Mouse (Mus musculus) embryonic fibroblast, embryonic 13.5 days (primary cell): ENCODE measurements around the gene Slc16a5. TPM values are rescaled to one million over a fixed set of nuclear protein-coding genes. Genes with fewer than 3 reads are reported as not detected.
"Not testable (repeated sequence)": the region's sequence is repeated elsewhere in the genome, so short reads cannot be mapped to it uniquely, and the experiment has no call there.

ENCODE experiments used
- H3K27ac ChIP-seq: 2 replicates; pipeline ENCODE4 v1.5.1; 2012; ENCODE audit warnings: low read length, control low read depth, inconsistent platforms; ENCODE audit not compliant: insufficient read depth
- H3K4me1 ChIP-seq: 2 replicates; pipeline ENCODE4 v1.6.1; 2011; ENCODE audit warnings: low read length; ENCODE audit not compliant: control insufficient read depth, insufficient read depth
- H3K4me3 ChIP-seq: 2 replicates; pipeline ENCODE4 v1.5.1; 2011; ENCODE audit warnings: mild to moderate bottlenecking, control low read depth, low read length; ENCODE audit not compliant: insufficient read depth
- CTCF ChIP-seq: IDR thresholded peaks from 2 replicates; pipeline ENCODE4 v1.5.1; 2011; ENCODE audit warnings: mild to moderate bottlenecking, control low read depth, low read length, moderate library complexity, borderline replicate concordance; ENCODE audit not compliant: insufficient read depth
- POLR2A ChIP-seq: IDR thresholded peaks from 2 replicates; pipeline ENCODE4 v1.6.1; 2011; ENCODE audit warnings: low read depth, mild to moderate bottlenecking, control low read depth, low read length, moderate library complexity
- polyA plus RNA-seq: library from polyadenylated mRNA; stranded (reverse); fragments of >200 nt; gene quantifications from 2 replicates; pipeline ENCODE4 v1.2.4, GENCODE M21; 2011; ENCODE audit warnings: low read depth; ENCODE audit not compliant: missing spikeins, insufficient read length

Gene Slc16a5
- polyA plus RNA-seq, 1 experiment, result not detected

- no peak overlapping the region for H3K4me3 ChIP-seq
- H3K4me1 ChIP-seq, result peaks cover 2% of the 10 kb centered on the region; the same call in 1 of the 2 replicates
- H3K27ac ChIP-seq, result no peak overlapping the region
- no peak for TF ChIP-seq CTCF
- TF ChIP-seq POLR2A, result no peak
Measured at GRCm38 (mm10) chr11:115478296-115478938, 16.1 kb downstream of the Slc16a5 start.

DNA sequence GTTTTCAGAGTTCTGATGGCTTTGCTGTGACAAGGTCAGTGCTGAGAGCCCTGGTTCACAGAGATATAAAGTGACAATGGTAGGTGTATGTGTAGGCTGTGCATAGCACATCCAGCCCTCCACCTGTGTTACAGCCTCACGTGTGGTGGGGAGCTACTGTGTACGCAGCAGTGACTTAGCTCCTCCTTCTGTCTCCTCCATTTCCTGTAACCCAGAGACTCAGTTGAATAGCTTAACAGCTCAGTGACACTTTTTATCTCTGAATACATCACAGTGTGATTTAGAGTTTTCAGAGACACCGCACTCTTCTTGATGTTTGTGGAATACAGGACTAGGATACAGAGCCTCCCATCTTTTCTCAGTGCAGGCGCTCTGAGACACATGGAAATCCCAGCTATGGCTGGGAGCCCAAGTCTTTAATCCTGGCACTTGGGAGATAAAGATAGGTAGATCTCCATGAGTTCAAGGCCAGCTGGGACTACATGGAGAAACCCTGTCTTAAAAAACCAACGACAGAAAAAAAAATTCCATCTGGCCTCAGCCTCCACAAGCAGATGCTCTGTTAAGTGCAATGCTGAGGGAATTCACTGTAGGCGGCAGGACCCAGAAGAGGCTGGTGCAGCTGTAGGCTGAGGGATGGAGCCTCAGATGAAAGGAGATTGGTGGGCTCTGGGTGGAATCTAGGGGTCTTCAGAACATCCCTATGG is 19.4 kb downstream of the Slc16a5 start:
- Histone ChIP-seq H3K27ac (no peak overlapping the region), H3K4me1 (no peaks in the 10 kb centered on the region), H3K4me3 (no peak overlapping the region)
- TF ChIP-seq POLR2A, result no peak
- TF ChIP-seq CTCF, result no peak

GRCm38 (mm10) chr11:115483278-115483677 is 21.0 kb downstream of the Slc16a5 start:
- no peak overlapping the region for H3K4me3 ChIP-seq
- TF ChIP-seq POLR2A, result no peak
- TF ChIP-seq CTCF, result no peak

DNA sequence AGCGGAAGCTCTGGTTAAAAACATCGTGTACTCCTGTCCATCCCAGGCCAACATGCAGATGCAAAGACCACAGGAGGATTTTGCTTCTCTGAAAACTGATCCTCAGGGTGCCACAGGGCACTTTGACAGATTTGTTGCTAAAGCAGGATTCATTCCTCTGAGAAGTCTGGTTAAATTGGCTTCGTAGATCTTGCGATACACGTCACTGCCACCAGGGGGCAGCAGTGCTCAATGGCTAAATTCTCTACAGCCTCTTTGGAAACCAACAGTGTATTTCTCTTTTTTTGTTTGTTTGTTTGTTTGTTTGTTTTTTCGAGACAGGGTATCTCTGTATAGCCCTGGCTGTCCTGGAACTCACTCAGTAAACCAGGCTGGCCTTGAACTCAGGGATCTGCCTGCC is 21.5 kb downstream of the Slc16a5 start:
- TF ChIP-seq POLR2A (no peak), CTCF (peak; percentile 69; the same call in 1 of the 2 replicates)
- Histone ChIP-seq H3K4me3 (no peak overlapping the region), H3K27ac (no peak overlapping the region), H3K4me1 (no peaks in the 10 kb centered on the region)

More at GRCm38 (mm10) chr11:115483278-115483677, 21.0 kb downstream of the Slc16a5 start:
- H3K4me1 ChIP-seq, result no peaks in the 10 kb centered on the region
- H3K27ac ChIP-seq, result no peak overlapping the region

DNA sequence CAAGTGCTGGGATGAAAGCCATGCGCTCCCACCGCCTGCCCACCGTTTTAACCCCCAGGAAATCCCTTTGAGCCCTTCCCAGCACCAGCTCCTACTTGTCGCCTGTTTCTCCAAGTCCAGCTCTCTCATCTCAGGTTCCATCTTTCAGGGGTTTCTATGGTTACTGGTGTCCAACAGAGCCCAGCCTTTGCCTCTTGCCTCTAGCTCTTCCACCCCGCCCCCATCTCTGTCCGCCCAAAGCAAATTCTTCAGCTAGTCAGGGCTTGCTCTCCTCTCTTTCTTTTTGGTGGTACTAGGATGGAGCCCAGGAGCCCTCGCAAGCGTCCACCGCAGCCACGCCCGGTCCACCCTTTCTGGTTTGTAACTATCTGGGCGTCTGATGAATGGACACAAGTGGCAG is 22.9 kb downstream of the Slc16a5 start:
- Histone ChIP-seq H3K4me1 (no peaks in the 10 kb centered on the region), H3K27ac (no peak overlapping the region), H3K4me3 (no peak overlapping the region)
- TF ChIP-seq CTCF, result no peak
- TF ChIP-seq POLR2A, result no peak

DNA sequence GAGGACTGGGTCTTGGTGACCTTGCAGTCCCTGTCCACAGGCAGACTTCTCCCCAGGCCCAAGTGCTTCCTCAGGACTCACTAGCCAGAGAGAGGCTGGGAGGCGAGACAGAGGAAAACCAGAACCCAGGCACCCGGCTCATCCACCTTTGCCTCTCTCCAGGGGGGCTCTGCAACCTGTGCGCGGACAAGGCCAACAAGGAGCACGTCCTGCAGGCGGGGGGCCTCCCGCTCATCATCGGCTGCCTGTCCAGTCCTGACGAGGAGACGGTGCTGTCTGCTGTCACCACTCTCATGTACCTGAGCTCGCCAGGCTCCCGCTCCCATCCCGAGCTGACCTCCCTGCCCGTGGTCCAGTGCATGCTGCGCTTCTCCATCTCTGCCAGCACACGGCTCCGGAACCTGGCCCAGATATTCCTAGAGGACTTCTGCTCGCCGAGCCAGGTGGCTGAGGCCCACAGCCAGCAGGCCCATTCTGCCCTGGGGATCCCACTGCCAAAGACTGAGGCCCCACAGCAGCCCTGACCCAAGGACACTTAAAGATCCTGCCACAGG is 26.4 kb downstream of the Slc16a5 start:
- no peak overlapping the region for H3K4me3 ChIP-seq
- no peaks in the 10 kb centered on the region for H3K4me1 ChIP-seq
- no peak for TF ChIP-seq POLR2A
- TF ChIP-seq CTCF, result no peak
- no peak overlapping the region for H3K27ac ChIP-seq

DNA sequence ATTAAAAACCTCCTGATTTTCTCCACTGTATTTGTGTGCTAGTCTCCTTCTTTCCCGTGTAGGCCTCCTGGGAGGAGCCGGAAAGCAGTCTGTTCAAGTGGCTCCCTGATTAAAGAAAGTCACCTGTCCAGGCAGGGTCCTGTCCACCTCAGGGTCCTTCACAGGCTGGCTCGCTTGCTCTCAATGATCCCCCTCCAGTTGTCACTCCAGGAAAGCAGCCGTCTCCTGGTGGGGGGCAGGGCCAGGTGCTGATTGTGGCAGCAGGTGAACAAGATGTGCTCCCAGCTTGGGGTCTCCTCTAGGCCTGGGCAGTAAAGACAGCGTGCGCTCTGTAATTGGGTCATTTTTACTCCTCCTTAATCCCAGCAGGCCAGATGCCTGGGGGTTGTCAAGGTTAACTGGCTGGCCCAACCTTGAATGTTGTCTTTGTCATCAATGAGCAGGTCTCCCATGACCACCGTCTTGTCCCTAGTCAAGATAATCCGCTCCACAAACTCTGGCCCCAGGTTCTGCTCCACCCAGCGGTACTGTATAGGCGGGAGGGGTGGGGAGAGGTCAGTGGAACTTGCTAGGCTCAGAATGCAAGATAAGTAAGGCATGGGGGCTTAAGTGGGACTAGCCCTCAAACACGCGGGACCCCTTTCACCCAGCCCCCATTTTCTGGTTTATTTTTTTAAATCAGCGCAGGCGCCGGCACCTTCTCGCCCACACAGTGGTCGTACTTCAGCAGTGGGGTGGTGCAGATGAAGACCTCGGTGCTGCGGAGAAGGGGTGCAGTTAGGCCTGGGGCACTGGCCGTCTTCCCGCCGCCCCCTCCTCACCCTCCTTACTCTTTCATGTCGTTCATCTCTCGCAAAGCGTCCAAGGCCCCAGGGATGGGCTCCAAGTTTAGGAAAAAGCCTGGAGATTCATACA is 28.4 kb downstream of the Slc16a5 start:
- H3K4me1 ChIP-seq, result no peaks in the 10 kb centered on the region
- no peak for TF ChIP-seq CTCF
- no peak for TF ChIP-seq POLR2A
- peak overlapping the region; percentile 51 for H3K4me3 ChIP-seq
- H3K27ac ChIP-seq, result no peak overlapping the region

DNA sequence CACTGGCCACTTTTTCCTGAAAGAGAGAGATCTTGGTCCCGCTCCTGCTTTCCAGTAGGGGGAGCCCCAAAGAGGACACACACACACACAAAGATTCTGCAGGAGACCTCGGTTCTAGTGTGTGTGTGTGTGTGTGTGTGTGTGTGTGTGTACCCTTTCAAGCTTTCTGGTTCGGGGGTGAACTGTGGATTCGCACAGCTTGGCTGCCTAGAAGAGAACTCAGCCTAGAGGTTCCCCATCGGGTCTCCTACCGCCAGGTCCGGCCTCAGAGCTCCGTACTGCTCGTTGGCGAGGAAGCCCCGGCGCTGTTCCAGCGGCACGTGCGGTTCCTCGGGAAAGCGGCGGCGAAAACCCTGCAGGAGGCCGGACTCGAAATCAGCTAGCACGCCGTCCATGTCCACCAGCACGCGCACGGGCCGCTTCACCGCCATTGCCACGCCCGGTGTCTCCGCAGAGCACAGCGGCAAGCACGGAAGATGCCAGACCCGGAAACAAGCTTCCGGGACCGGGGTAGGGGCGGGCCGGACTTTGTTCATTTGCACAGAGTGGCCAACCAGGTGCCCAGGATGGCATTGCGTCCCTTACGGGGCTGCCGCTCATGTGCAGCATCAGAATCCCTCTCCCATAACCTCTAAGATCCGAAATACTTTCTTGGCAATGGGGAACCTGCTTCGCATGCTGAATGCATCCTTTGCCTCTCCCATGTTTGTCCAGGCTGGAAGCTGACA is 29.2 kb downstream of the Slc16a5 start, which contains the start of gene Nt5c:
Gene Nt5c, minus strand, starts transcription at position 507 of the 728 bp plus-strand sequence.
- H3K4me1 ChIP-seq, result no peaks in the 10 kb centered on the region
- peak; percentile 37; the same call in 1 of the 2 replicates for TF ChIP-seq CTCF
- peak; percentile 89 for TF ChIP-seq POLR2A
- peak within 1 kb of the TSS; percentile 77 for H3K27ac ChIP-seq
- H3K4me3 ChIP-seq, result peak within 1 kb of the TSS; percentile 51

DNA sequence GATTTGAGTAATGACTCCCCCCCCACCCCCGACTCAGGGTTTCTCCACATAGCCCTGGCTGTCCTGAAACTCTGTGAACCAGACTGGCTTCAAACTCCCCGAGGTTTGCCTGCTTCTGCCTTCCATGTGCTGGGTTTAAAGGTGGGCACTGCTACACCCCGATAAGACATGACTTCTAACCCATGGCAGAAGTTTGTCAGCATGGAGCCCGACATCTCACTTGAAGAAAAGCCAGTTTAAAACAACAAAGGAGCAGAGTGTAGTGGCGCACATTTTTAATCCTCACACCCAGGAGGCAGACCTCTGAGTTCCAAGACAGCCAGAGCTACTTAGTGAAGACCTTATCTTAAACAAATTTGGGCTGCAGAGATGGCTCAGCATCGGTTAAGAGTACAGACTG is 30.1 kb downstream of the Slc16a5 start:
- TF ChIP-seq CTCF (no peak), POLR2A (no peak)
- H3K27ac ChIP-seq, result peak overlapping the region; percentile 65
- H3K4me1 ChIP-seq, result no peaks in the 10 kb centered on the region
- H3K4me3 ChIP-seq, result peak overlapping the region; percentile 51

GRCm38 (mm10) chr11:115496559-115496958 is 34.3 kb downstream of the Slc16a5 start:
- not testable (repeated sequence) for H3K4me3 ChIP-seq, H3K27ac ChIP-seq, H3K4me1 ChIP-seq
